Mouse (Mus musculus) brain, embryonic 14.5 days (tissue): Measurements from ENCODE around the gene Stx17.

Source experiments
- CTCF ChIP-seq: fragments of 200-500 bp; IDR thresholded peaks from 2 replicates; pipeline ENCODE4 v1.5.1; 2012; ENCODE audit warnings: inconsistent platforms, mild to moderate bottlenecking, moderate library complexity, borderline replicate concordance; ENCODE audit not compliant: insufficient read depth, insufficient read length; ENCODE audit errors: extremely low read depth
- POLR2A ChIP-seq: fragments of 200-500 bp; IDR thresholded peaks from 2 replicates; pipeline ENCODE4 v1.6.1; 2012; ENCODE audit warnings: mild to moderate bottlenecking, inconsistent platforms, borderline replicate concordance; ENCODE audit not compliant: poor library complexity, insufficient read depth, insufficient read length, severe bottlenecking; ENCODE audit errors: extremely low read depth

GRCm38 (mm10) chr4:48124773-48125469 lies at the start of gene Stx17:
- TF ChIP-seq POLR2A: peak; percentile 80
- no peak for TF ChIP-seq CTCF
